Mouse (Mus musculus): Measurements from ENCODE around the gene Kif13a. TPM values are rescaled to one million over a fixed set of nuclear protein-coding genes. Genes with fewer than 3 reads are reported as not detected.

The Kif13a gene
- polyA plus RNA-seq, 1 experiment from 2014 or later, result 17.8 TPM

- ATAC-seq (replicated peaks; ENCODE audit: extremely low read depth, insufficient read depth, low FRiP score), result no peak
- H3K4me2 ChIP-seq (ENCODE audit: low read depth, low read length), result no peak overlapping the region
- H3K36me3 ChIP-seq (ENCODE audit: control insufficient read depth, insufficient read depth), result no peaks in the 10 kb centered on the region
- H3K27me3 ChIP-seq (ENCODE audit: control insufficient read depth, insufficient read depth, low read length), result no peaks in the 10 kb centered on the region
- H3K27ac ChIP-seq (ENCODE audit: low read length), result no peak overlapping the region
- WGBS, result 83% methylated on average over 5 of the region's 5 CpGs
- no peaks in the 10 kb centered on the region for H3K4me1 ChIP-seq (ENCODE audit: control insufficient read depth, insufficient read depth, low read length)
- H3K9me3 ChIP-seq (replicated peaks; ENCODE audit: control insufficient read depth, low read length), result no peaks in the 10 kb centered on the region
- H3K4me3 ChIP-seq (ENCODE audit: low read length), result no peak overlapping the region
- no peak overlapping the region for H3K9ac ChIP-seq (ENCODE audit: low read length)
Observed at GRCm38 (mm10) chr13:46959139-46959538, 29.5 kb upstream of the Kif13a start.

DNA sequence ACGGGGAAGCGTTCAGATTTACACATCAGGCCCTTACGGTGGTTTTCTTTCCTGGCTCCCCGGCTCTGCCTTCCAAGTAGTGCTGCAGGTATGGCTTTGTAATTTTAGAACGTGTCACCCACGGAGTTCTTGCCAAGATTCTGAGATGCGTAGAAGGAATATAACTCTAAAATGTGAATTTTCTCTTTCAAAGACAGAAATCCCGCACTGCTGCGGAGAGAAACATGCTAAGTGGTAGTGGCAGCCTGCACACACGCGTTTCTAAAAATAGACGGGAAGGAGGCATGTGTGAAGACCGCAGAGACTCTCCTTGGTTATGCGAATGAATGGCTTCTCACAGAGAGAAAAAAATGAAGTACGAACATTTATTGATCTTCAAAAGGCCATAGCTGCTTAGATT, 21.5 kb upstream of the Kif13a start:
- no peak overlapping the region for H3K27ac ChIP-seq (ENCODE audit: low read length)
- H3K9me3 ChIP-seq (replicated peaks; ENCODE audit: control insufficient read depth, low read length), result peaks cover 7% of the 10 kb centered on the region
- no peak for ATAC-seq (replicated peaks; ENCODE audit: extremely low read depth, insufficient read depth, low FRiP score)
- no peak overlapping the region for H3K4me3 ChIP-seq (ENCODE audit: low read length)
- no peaks in the 10 kb centered on the region for H3K36me3 ChIP-seq (ENCODE audit: control insufficient read depth, insufficient read depth)
- WGBS, result 53% methylated on average over 15 of the region's 15 CpGs
- H3K4me2 ChIP-seq (ENCODE audit: low read depth, low read length), result peak overlapping the region; percentile 1; the same call in 1 of the 2 replicates
- 0 out of 2 replicates have a peak, but pooled peaks cover 3% of the 10 kb centered on the region for H3K4me1 ChIP-seq (ENCODE audit: control insufficient read depth, insufficient read depth, low read length)
- no peaks in the 10 kb centered on the region for H3K27me3 ChIP-seq (ENCODE audit: control insufficient read depth, insufficient read depth, low read length)
- no peak overlapping the region for H3K9ac ChIP-seq (ENCODE audit: low read length)

DNA sequence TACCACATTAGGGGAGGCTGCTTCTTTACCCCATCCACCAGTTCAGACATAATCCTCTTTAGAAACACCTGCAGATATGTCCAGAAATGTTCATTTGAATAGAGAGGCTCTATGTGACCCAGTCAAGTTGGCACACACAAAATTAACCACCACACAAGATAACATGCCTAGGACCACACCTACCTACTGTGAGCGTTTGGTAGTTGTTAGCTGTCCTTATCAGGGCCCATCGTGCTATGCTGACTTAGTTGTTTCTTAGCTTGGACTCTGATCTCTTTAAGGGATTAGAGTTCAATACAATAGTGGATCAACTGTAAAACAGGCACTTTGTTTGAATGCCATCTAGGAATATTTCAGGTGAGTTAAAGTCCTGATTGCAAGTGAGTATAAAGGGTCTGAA, 20.1 kb upstream of the Kif13a start:
- no peak for ATAC-seq (replicated peaks; ENCODE audit: extremely low read depth, insufficient read depth, low FRiP score)
- Histone ChIP-seq H3K27ac (ENCODE audit: low read length) (no peak overlapping the region), H3K36me3 (ENCODE audit: control insufficient read depth, insufficient read depth) (no peaks in the 10 kb centered on the region), H3K4me2 (ENCODE audit: low read depth, low read length) (no peak overlapping the region), H3K9me3 (replicated peaks; ENCODE audit: control insufficient read depth, low read length) (peaks cover 7% of the 10 kb centered on the region), H3K27me3 (ENCODE audit: control insufficient read depth, insufficient read depth, low read length) (no peaks in the 10 kb centered on the region), H3K4me3 (ENCODE audit: low read length) (no peak overlapping the region), H3K4me1 (ENCODE audit: control insufficient read depth, insufficient read depth, low read length) (0 out of 2 replicates have a peak, but pooled peaks cover 3% of the 10 kb centered on the region), H3K9ac (ENCODE audit: low read length) (no peak overlapping the region)
- 87% methylated on average over 2 of the region's 2 CpGs for WGBS

- Histone ChIP-seq H3K9ac (ENCODE audit: low read length) (no peak overlapping the region), H3K4me2 (ENCODE audit: low read depth, low read length) (no peak overlapping the region), H3K4me3 (ENCODE audit: low read length) (no peak overlapping the region), H3K36me3 (ENCODE audit: control insufficient read depth, insufficient read depth) (no peaks in the 10 kb centered on the region), H3K9me3 (replicated peaks; ENCODE audit: control insufficient read depth, low read length) (peaks cover 7% of the 10 kb centered on the region), H3K4me1 (ENCODE audit: control insufficient read depth, insufficient read depth, low read length) (0 out of 2 replicates have a peak, but pooled peaks cover 3% of the 10 kb centered on the region), H3K27ac (ENCODE audit: low read length) (no peak overlapping the region), H3K27me3 (ENCODE audit: control insufficient read depth, insufficient read depth, low read length) (no peaks in the 10 kb centered on the region)
- no peak for ATAC-seq (replicated peaks; ENCODE audit: extremely low read depth, insufficient read depth, low FRiP score)
- WGBS, result 39% methylated on average over 3 of the region's 3 CpGs
Observed at GRCm38 (mm10) chr13:46948027-46948426, 18.4 kb upstream of the Kif13a start.

GRCm38 (mm10) chr13:46946041-46946440, 16.4 kb upstream of the Kif13a start:
- 64% methylated on average over 5 of the region's 5 CpGs for WGBS
- no peak for ATAC-seq (replicated peaks; ENCODE audit: extremely low read depth, insufficient read depth, low FRiP score)
- no peaks in the 10 kb centered on the region for H3K36me3 ChIP-seq (ENCODE audit: control insufficient read depth, insufficient read depth)

DNA sequence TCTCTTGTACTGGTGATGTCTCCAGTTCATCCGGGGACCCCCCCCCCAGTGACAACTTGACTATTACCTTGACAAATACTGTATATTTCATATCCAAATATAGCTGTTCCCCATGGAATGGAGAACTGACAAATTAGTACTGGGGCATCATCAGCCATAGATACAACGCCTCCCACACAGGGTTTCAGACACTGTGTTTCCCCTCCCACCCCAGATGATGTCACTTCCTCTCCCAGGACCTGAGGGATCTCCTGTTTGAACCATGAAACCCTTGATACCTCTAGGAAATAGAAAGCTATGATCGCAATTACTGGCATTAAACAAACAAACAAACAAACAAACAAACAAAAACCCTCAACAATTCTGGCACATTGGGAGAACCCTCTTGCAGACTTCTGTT, 15.6 kb upstream of the Kif13a start:
- Histone ChIP-seq H3K4me1 (ENCODE audit: control insufficient read depth, insufficient read depth, low read length) (no peaks in the 10 kb centered on the region), H3K27me3 (ENCODE audit: control insufficient read depth, insufficient read depth, low read length) (no peaks in the 10 kb centered on the region), H3K9ac (ENCODE audit: low read length) (no peak overlapping the region), H3K4me3 (ENCODE audit: low read length) (no peak overlapping the region), H3K27ac (ENCODE audit: low read length) (no peak overlapping the region), H3K4me2 (ENCODE audit: low read depth, low read length) (no peak overlapping the region), H3K9me3 (replicated peaks; ENCODE audit: control insufficient read depth, low read length) (peaks cover 3% of the 10 kb centered on the region; the same call in 1 of the 2 replicates), H3K36me3 (ENCODE audit: control insufficient read depth, insufficient read depth) (no peaks in the 10 kb centered on the region)
- ATAC-seq (replicated peaks; ENCODE audit: extremely low read depth, insufficient read depth, low FRiP score), result no peak
- WGBS, result 65% methylated on average over 3 of the region's 3 CpGs

More at GRCm38 (mm10) chr13:46946041-46946440, 16.4 kb upstream of the Kif13a start:
- H3K4me3 ChIP-seq (ENCODE audit: low read length), result no peak overlapping the region
- H3K4me1 ChIP-seq (ENCODE audit: control insufficient read depth, insufficient read depth, low read length), result no peaks in the 10 kb centered on the region
- H3K9me3 ChIP-seq (replicated peaks; ENCODE audit: control insufficient read depth, low read length), result peaks cover 7% of the 10 kb centered on the region
- no peak overlapping the region for H3K27ac ChIP-seq (ENCODE audit: low read length)
- H3K27me3 ChIP-seq (ENCODE audit: control insufficient read depth, insufficient read depth, low read length), result no peaks in the 10 kb centered on the region
- no peak overlapping the region for H3K9ac ChIP-seq (ENCODE audit: low read length)
- no peak overlapping the region for H3K4me2 ChIP-seq (ENCODE audit: low read depth, low read length)

DNA sequence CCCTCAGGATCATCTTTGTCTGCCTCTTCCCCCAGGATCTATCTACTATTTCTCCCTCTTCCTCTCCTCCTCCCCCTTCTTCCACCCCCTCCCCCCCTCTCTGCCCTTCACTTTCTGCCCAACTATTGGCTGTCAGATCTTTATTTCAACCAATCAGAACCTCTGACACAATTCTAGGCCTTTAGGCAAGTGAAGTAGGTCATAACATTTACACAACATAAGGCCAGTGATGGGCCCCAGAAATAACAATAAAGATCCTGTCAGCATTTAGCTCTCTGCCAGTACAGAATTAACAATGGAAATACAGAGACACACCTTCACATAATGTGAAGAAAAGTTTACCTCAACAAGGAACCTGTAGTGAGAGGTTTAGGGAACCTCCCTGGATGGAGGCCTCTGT, 13.6 kb upstream of the Kif13a start:
- Histone ChIP-seq H3K27ac (ENCODE audit: low read length) (no peak overlapping the region), H3K4me3 (ENCODE audit: low read length) (no peak overlapping the region), H3K4me2 (ENCODE audit: low read depth, low read length) (no peak overlapping the region), H3K9me3 (replicated peaks; ENCODE audit: control insufficient read depth, low read length) (no peaks in the 10 kb centered on the region), H3K36me3 (ENCODE audit: control insufficient read depth, insufficient read depth) (no peaks in the 10 kb centered on the region), H3K4me1 (ENCODE audit: control insufficient read depth, insufficient read depth, low read length) (no peaks in the 10 kb centered on the region), H3K9ac (ENCODE audit: low read length) (no peak overlapping the region), H3K27me3 (ENCODE audit: control insufficient read depth, insufficient read depth, low read length) (no peaks in the 10 kb centered on the region)
- ATAC-seq (replicated peaks; ENCODE audit: extremely low read depth, insufficient read depth, low FRiP score), result no peak

- H3K4me2 ChIP-seq (ENCODE audit: low read depth, low read length), result peak overlapping the region; percentile 15; the same call in 1 of the 2 replicates
- no peak overlapping the region for H3K9ac ChIP-seq (ENCODE audit: low read length)
- no peaks in the 10 kb centered on the region for H3K36me3 ChIP-seq (ENCODE audit: control insufficient read depth, insufficient read depth)
- 54% methylated on average over 10 of the region's 10 CpGs for WGBS
- H3K9me3 ChIP-seq (replicated peaks; ENCODE audit: control insufficient read depth, low read length), result no peaks in the 10 kb centered on the region
- H3K27ac ChIP-seq (ENCODE audit: low read length), result no peak overlapping the region
- no peak overlapping the region for H3K4me3 ChIP-seq (ENCODE audit: low read length)
- peaks cover 22% of the 10 kb centered on the region for H3K4me1 ChIP-seq (ENCODE audit: control insufficient read depth, insufficient read depth, low read length)
- ATAC-seq (replicated peaks; ENCODE audit: extremely low read depth, insufficient read depth, low FRiP score), result no peak
- H3K27me3 ChIP-seq (ENCODE audit: control insufficient read depth, insufficient read depth, low read length), result no peaks in the 10 kb centered on the region
Observed at GRCm38 (mm10) chr13:46934116-46934515, 4.4 kb upstream of the Kif13a start.

GRCm38 (mm10) chr13:46932846-46933245, 3.2 kb upstream of the Kif13a start:
- H3K9ac ChIP-seq (ENCODE audit: low read length), result no peak overlapping the region
- 71% methylated on average over 6 of the region's 6 CpGs for WGBS
- peaks cover 28% of the 10 kb centered on the region for H3K4me1 ChIP-seq (ENCODE audit: control insufficient read depth, insufficient read depth, low read length)
- ATAC-seq (replicated peaks; ENCODE audit: extremely low read depth, insufficient read depth, low FRiP score), result no peak
- no peaks in the 10 kb centered on the region for H3K9me3 ChIP-seq (replicated peaks; ENCODE audit: control insufficient read depth, low read length)
- no peak overlapping the region for H3K4me2 ChIP-seq (ENCODE audit: low read depth, low read length)
- H3K27ac ChIP-seq (ENCODE audit: low read length), result no peak overlapping the region
- H3K4me3 ChIP-seq (ENCODE audit: low read length), result no peak overlapping the region
- no peaks in the 10 kb centered on the region for H3K36me3 ChIP-seq (ENCODE audit: control insufficient read depth, insufficient read depth)
- no peaks in the 10 kb centered on the region for H3K27me3 ChIP-seq (ENCODE audit: control insufficient read depth, insufficient read depth, low read length)
